Mouse (Mus musculus): ENCODE measurements around the gene D930007J09Rik.

D930007J09Rik gene

DNA sequence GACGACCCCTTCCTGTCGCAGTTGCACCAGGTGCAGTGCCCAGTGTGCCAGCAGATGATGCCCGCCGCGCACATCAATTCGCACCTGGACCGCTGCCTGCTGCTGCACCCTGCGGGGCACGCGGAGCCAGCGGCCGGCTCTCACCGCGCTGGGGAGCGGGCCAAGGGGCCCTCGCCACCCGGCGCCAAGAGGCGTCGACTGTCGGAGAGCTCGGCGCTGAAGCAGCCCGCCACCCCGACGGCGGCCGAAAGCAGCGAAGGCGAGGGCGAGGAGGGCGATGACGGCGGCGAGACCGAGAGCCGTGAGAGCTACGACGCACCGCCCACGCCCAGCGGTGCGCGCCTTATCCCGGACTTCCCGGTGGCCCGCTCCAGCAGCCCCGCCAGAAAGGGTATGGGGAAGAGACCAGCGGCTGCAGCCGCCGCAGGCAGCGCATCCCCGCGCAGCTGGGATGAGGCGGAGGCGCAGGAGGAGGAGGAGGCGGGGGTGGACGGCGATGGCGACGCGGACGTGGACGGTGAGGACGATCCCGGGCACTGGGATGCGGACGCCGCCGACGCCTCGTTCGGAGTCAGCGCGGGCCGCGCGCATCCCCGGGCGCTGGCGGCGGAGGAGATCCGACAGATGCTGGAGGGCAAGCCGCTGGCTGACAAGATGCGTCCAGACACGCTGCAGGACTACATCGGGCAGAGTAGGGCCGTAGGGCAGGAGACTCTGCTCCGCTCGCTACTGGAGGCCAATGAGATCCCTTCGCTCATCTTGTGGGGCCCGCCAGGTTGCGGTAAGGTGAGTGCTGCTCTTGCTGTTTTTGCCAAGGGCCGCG, at the start of gene D930007J09Rik:
D930007J09Rik (minus strand) TSS at position 591 of the 823 bp plus-strand sequence.
- DNase-seq (ENCODE audit: extremely low spot score) = peak; percentile 62

DNA sequence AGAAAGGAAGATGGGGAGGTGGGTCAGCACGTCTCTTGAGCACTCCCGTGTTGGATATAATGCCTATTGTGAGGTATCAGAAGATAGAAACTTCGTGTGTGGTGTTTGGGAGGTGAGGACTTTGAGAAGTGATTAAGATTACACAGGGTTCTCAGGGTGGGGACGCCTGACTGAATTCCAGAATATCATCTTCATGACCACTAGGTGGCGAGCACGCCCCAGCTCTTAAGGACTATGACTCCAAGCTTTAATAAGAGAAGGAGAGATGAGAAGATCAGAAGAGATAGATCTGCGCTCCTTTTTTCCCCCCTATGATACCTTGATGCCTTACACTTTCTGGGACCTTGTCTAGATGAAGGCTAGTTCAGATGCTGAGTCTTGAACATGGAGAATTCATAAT, 49.3 kb upstream of the D930007J09Rik start:
- DNase-seq (ENCODE audit: extremely low spot score) = peak; percentile 24

DNA sequence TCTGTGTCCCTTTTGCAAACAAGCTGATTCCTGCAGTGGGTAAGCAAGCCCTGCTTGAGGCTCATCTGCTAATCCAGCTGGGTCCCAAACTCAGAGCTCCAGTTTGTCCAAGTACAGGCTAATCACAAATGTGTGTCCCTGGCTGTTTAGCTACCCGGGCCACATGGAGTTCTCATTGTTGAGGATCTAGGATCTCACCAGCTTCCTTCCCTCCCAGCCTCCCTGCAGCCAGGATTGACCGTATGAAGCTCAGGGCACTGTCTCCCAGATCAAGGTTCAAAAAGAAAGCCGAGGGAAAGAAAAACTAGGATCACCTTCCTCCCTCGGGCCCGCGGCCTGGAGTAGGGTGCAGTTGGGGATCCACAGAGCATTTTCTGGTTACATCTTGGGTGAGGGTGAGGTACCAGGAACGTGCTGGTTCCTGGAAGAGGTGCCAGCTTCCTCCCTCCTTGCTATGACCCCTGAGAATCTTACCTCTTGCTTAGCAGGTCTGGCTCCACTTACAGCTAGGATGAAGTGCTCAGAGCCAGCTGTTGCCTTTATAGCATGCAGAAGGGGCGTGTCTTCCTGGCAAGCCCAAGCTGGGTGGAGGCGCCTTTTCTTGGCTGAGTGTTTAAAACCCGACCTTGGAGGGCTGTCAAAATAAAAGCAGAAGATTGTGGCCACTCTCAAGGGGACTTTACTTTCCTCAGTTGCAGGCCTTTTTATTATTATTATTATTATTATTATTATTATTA, 48.2 kb upstream of the D930007J09Rik start, which contains the start of gene Serpinb1a:
Serpinb1a (minus strand) TSS at position 518 of the 737 bp plus-strand sequence.
- DNase-seq (ENCODE audit: extremely low spot score) = no peak

DNA sequence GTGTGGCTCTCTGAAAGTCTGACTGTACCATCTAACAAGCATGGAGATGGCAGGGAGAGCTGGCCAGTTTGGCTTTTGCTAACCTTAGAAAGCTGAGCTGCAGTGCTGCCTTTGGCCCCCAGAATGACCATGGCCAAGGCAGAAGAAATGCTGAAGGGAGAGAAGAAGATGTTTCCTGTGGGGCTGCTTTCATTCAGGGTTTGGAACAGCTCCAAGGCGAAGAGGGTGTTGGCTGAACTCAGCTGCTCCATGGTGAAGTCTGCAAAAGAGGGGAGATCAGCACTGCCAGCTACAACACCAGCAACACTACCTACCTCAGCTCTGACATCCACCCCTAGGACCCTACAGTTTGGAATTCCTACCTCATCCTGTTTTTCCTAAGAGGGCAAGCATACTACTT, 47.5 kb upstream of the D930007J09Rik start:
- DNase-seq (ENCODE audit: extremely low spot score) = no peak

DNA sequence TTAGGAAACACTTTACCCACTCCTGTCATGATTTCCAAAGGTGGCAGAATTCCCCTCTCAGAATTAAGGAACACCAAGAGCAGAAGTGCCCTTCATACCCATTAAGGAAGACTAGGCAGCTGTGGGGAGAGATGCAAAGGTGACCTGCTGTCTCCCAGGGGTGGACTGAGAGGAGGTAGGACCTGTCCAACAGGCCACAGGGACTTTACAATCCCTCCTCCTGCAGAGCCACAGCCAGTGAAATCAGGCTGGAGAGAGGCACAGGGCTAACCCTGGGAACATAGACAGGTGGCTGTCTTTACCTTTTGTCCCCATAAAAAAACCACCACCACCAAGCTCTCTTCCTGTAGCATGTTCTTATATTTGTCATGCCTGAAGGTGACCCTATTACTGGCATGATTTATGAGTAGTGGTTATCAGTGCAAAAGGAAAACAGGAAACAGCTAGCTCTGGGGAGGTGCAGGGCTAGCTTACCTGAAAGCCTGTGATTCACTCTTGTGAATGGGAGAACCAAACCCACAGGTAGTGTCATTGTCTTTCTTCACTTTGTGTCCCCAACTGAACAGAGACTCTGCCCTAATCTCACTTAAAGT, 47.0 kb upstream of the D930007J09Rik start:
- DNase-seq (ENCODE audit: extremely low spot score) = no peak

DNA sequence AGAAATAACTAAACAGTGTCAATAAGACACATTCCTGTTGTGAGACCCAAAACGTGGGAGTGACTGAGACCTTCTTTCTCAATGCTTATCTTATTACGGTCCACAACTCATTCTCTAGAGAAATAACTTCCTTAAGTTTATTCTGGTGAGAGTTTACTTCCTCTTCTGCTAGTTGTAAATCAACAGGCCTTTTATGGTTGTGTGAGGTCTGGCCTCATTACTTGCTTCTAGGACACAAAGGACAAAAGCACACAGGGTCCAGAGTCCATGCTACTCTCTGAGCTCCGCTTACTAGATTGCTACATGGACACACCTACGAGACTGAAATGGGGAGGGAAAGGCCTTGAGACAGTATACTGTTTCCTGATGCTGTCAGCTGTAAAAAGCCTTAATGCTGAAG, 46.4 kb upstream of the D930007J09Rik start:
- no peak for DNase-seq (ENCODE audit: extremely low spot score)

DNA sequence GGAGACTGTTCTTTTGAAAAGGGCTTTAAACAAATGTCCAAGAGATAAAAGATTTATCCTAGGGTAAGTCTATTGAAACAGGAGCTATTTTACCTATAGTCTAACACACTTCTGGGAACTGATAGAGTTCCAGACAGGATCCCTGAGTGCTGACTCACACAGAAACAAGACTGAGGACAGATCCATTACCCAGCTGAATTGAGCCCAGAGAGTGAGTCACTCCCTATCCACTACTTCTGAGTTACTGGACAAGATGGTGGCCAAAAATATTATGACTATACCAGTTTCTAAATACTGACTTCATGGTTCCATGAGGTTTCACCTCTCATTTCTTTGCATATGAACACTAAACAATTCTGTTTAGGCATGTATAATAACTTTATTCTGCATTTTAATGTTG, 43.6 kb upstream of the D930007J09Rik start:
- DNase-seq (ENCODE audit: extremely low spot score) = no peak

DNA sequence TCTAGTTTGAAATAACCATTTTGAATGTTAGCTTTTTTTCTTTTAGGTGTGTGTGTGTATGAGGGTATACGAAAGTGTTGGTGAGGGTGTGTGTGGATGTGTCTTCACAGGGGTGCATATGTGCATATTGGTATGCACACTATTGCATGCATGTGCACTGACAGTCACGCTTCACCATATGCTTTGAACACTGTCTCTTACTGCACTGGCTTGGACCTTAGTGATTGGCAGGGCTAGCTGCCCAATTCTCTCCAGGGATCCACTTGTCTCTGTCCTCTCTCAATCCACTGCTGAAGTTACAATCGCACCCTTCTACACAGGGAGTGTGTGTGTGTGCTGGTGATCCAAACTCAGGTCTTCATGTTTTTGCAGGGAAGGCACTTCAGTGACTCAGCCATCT, 38.7 kb upstream of the D930007J09Rik start:
- no peak for DNase-seq (ENCODE audit: extremely low spot score)

DNA sequence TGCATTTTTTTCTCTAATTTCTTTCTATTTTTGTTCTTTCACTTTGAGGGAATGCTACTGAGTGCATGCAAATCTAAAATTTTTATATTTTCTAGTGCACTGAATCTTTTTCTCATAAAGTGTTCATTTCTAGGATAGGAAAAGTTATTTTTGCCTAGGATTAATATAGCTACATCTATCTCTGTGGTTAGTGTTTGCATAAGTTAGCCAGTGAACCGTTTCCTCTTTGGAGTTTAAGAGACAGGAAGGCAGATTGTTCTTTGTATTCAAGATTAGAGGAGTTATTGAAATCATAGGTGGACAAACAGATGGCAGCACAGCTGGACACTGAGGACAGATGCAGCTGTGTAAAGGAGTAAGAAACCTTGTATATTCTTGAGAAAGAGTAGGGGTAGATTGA, 36.7 kb upstream of the D930007J09Rik start:
- DNase-seq (ENCODE audit: extremely low spot score) = no peak

DNA sequence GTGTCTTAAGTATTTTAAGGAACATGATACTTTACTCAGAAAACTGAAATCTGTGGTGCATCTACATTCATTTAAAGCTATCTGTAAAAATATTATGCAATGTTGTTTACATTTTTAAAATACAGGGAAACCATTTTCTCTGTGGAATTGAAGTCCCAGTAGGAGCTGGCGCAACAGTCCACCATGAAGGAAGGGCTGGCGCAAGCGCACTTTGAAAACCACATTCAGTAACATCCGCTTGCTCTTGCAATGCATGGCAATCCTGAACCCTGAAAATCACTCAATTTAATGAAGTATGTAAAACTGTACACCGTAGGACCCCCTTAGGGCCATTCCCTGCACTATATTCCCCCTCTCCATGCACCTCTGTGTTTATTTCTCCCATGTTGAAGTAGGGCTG, 31.9 kb upstream of the D930007J09Rik start:
- DNase-seq (ENCODE audit: extremely low spot score) = no peak

DNA sequence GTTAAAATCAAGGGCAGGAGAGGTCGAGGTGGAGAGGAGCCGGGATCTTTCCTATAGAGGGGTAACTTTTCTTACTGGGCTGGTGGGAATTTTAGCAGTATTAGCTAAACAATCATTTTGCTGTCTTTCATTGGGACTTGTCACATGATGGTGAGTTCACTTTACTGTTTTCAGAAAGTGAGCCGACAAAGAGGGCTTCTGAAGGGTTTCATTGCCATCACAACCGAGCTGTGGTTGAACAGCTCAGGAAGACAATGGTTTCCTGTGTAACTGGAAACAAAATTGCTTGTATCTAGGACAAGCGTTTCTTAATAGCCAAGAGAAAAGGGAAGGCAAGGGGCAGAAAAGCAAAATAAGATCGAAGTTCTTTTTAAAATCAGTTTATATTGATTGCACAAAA, 30.6 kb upstream of the D930007J09Rik start:
- DNase-seq (ENCODE audit: extremely low spot score) = no peak

DNA sequence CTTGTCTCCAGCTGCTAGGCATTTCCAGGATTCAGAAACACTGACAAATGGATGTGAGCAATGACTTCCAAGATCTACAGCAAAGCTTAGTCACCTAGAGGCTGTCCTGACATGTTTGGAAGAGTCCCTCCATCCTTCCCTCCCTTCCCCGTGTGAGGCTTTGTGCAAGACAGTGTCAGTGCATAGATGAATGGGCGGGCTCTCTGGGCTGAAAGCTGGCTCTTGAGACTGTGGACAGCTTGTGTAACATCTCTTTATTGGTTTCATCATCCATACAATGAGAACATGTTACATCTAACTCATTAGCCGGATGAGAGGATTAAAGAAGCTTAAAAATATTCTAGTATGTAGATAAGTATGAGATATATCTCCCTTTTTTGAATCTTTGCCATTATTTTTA, 30.1 kb upstream of the D930007J09Rik start:
- DNase-seq (ENCODE audit: extremely low spot score) = no peak

DNA sequence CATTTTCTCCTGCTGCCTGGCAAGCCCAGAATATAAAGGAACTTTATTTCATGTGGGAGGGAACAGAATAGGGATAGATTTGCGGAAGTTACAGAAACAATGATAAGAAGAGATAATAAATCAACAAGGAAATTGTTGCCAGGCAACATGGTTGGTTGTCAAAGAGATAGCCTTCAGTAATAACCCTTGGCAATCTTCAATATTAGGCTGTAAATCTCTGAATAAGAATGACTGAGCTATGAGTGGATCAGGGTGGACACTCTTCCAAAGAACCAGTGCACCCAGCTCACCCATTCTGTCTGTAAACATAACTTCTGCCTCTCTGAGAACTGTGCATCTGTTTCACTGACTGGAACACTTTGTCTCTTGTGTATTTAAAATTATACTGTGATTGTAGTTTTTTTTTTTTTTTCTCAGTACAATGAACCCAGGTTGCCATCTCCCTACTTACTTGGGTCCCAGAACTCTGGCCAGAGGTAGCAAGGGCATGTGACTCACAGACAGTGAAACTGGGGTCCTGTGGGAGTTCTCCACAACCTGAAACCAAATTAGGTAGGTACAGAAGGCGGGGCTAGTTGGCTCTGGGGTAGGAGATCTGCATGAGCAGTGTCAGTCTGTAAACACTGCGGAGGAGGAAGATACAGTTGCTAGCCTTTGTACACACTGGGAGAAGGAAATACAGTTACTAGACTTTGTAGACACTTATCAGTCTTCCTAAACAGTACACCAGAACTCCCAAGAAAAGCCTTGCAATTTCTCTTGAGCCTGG, 29.0 kb upstream of the D930007J09Rik start:
- no peak for DNase-seq (ENCODE audit: extremely low spot score)

DNA sequence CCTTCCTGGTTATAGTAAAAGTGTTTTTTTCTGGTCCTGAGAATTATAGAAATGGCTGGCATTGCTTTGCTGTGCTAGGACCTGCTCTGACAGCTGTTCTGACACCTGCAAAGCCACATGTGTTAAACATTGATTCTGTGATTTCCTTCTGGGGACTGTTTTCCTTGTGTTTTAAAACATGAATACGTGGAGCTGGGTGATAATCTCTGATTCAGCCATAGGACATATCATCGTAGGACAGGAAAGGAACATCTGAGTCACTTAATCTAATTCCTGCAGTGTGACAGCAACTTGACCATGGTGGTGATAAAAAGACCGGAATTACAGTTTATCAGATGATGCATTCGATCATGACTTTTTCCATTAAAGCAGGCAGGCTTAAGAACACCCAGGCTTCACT, 26.2 kb upstream of the D930007J09Rik start:
- DNase-seq (ENCODE audit: extremely low spot score) = no peak

DNA sequence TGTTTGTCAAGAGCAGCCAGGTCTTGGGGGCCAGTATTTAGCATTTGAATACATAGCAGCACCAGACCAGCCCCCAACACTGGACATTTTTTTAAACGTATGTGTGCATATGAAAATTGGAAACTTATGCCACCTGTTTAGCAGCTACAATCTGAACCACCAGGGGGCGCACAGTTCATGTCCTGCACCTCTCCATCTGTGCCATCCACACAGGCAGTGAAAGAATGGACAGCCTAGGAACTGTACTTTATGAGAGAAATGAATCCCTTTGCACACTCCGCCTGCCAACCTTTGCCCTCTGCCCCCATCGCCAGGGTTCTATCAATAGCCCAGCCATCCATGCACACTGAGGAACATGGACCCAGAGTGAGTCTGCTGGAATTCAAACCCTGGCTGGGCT, 25.3 kb upstream of the D930007J09Rik start:
- peak; percentile 17 for DNase-seq (ENCODE audit: extremely low spot score)

DNA sequence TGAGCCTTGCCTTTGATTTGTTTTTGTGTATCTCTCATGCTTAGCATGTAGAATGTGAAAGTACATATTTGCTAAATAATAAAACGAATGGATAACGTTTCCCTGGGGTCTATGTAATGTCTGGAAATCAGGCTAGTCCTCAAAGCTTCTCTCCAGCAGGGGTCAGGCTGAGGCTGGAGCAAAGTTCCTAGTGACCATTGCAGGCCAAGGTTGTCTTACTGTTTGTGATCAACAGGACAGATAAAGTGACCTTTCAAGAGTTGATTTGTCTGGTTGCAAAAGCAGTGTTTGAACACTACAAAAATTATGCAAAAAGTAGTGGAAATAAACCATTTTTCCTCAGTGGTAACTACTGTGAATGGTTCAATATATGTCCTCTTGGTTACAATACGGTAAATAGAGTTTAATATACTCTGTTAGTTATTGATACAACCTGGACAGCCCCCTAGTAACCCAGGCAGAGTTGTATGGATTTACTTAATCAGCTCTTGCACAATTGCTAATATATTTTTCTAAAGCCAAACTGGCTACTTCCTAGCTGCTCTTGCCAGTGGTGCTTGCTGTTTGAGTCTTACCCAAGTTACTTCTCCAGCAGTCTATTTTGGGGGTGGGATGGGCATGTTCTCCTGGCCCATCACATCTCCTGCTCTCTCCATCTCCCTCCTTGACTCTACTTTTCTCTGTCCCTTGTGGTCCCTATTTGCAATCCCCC, 24.6 kb upstream of the D930007J09Rik start:
- DNase-seq (ENCODE audit: extremely low spot score) = no peak

DNA sequence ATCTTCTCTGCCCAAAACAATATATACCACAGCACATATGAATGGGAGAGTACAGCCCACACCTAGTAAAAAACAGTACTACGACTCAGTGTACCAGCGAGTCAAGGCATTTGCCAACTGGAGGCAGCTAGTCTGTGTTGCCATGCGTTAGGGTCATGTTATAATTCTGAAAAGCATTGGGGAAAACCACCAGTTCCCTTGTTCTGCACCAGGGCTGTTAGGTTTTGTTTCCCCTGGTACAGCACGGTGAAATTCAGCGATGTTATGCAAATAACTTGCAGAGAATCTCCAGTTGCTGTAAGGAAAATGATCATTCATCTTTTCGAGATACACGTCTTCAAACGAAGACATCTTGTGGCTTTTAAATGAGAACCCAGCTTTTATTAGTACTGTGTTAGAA, 22.9 kb upstream of the D930007J09Rik start:
- DNase-seq (ENCODE audit: extremely low spot score) = no peak

DNA sequence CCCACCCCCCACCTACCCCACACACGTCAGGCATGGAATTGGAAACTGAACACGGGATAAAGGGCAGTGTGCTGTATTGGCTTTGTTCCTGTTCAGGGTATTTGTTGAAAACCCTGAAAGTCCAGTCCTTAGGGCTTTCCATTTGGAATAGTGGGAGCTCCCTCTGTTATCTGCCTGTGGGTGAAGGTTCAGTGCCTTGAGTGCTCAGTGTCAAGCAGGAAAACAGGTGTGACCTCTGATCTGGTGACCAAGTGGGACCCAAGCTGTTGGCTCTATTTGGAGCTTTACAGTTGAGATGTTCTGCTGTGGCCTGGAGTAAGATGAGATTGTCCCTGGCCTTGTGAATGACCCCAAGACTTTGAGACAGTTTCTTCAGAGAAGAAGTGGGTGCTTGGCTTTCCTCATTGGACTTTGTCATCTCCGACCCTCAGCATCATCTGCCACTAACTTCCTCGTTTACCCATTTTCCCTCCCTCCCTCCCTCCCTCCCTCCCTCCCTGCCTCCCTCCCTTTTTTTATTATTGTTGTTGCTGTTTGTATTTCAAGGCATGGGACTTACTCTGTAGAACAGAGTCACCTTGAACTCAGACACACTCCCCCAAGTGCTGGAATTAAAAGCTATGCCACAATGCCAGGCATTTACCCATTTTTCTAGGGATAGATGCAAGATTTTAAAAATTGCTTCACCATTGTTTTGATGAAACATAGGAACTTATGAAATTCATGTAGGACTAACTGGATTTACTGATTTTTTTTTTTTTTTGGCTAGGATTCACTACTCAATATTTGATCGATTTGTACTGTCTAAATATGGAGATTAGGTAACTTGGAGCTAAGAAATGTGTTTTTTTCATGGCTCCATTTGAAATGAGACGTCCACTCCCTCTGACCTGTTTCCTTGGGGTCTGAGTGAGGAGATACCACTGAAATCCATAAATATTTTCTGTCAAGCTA, 22.0 kb upstream of the D930007J09Rik start:
- no peak for DNase-seq (ENCODE audit: extremely low spot score)

DNA sequence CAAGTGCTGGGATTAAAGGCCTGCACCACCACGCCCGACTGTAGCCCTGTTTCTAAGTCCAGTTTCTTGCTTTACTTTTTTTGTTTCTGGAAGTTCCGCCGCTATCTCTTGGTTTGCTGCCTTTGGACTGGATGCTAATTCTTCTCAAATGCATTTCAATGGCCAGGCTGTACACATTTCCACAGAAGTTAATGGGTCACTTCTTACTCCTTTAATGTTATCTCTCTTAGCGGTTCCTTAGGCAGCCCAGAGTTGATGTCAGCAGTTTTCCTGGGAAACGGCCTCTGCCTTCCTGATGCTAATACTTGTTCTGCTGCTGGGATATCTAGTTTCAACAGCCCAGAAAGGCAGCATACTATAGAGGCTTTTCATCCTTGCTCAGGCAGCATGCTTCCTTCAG, 20.5 kb upstream of the D930007J09Rik start:
- DNase-seq (ENCODE audit: extremely low spot score) = no peak

DNA sequence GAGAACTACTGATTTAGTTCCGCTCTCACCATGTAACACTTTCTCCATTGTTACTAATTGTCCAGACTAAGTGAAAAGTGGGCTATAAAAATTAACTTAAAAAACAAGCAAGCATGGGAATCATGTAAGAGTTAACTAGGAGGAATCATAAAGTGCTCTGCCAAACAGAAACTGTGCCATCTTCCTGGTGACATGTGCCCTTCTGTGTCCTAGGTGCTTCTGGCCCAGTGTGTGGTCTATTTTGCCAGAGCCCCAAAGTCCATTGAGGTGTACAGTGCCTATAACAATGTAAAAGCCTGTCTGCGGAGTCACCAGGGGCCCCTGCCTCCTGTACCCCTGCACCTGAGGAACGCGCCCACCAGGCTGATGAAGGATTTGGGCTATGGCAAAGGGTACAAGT, 19.0 kb upstream of the D930007J09Rik start:
- DNase-seq (ENCODE audit: extremely low spot score) = no peak
